9 mouse cellular contexts compared by ENCODE assay signal in the genomic region with DNA sequence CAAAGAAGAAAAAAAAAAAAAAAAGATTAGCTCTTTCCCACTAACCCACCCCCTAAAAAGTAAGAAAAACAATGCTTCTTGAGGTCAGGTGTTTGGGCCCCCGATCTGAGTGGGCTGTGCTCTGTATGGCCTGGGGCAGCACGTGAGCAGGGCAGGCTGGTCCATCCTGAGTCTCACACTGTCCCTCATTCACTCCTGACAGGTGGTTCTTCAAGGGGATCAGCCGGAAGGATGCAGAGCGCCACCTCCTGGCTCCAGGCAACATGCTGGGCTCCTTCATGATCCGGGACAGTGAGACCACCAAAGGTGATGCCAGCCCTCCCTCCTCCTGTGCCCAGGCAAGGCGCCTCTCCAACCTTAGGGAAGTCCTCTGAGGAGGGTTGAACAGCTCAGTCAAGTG. TPM values are rescaled to one million over a fixed set of nuclear protein-coding genes. Genes with fewer than 3 reads are reported as not detected.
DNase-seq lines count a peak whose midpoint lies in the region; ATAC-seq lines count a peak whose summit lies in the region.
"Had no signal": no experiment of that assay in that cellular context is flagged by ENCODE, and none has a peak within 500 bp of the region (broad histone marks: within the 10 kb centered on the region; RNA-seq: fewer than 3 reads in every experiment).

No protein-coding gene starts in this region.

- ATAC-seq in liver, embryonic 11.5 days (replicated peaks; ENCODE audit: low FRiP score) = no peak
- ATAC-seq in common myeloid progenitor, adult 5-6 weeks (replicated peaks; ENCODE audit: low read depth, poor library complexity, severe bottlenecking) = peak; percentile 76
- peak; percentile 58 for ATAC-seq in megakaryocyte-erythroid progenitor cell, adult 5-6 weeks (replicated peaks; ENCODE audit: low FRiP score, low TSS enrichment, poor library complexity, severe bottlenecking)
- no peak for ATAC-seq in inflammation-experienced regulatory T-cells, adult 6 months
- ATAC-seq in heart, embryonic 11.5 days (replicated peaks; ENCODE audit: insufficient number of reproducible peaks, low FRiP score, low TSS enrichment) = no peak

- no peaks in the 10 kb centered on the region for H3K4me1 ChIP-seq in liver, embryonic 11.5 days (replicated peaks; ENCODE audit: control insufficient read depth, insufficient read depth, low read length)
- no peaks in the 10 kb centered on the region for H3K4me1 ChIP-seq in heart, embryonic 11.5 days (ENCODE audit: control insufficient read depth, insufficient read depth, low read length)

- DNase-seq in adrenal gland, postnatal 14 days = peak; percentile 15
- no peak for DNase-seq in adrenal gland, adult 8-10 months
- DNase-seq in liver = peak; percentile 29
- no peak for DNase-seq in liver, embryonic 11.5 days (ENCODE audit: low spot score)

- H3K27me3 ChIP-seq in liver, embryonic 11.5 days (replicated peaks; ENCODE audit: control insufficient read depth, insufficient read depth, low read length) = no peaks in the 10 kb centered on the region; the same call in 1 of the 2 replicates
- H3K27me3 ChIP-seq in heart, embryonic 11.5 days (ENCODE audit: control insufficient read depth, insufficient read depth, low read length) = 0 out of 2 replicates have a peak, but pooled peaks cover 2% of the 10 kb centered on the region

- H3K4me2 ChIP-seq in liver, embryonic 11.5 days = no peak overlapping the region
- H3K4me2 ChIP-seq in heart, embryonic 11.5 days = no peak overlapping the region

- H3K27ac ChIP-seq in liver, embryonic 11.5 days (ENCODE audit: low read depth, low read length) = no peak overlapping the region
- H3K27ac ChIP-seq in heart, embryonic 11.5 days (ENCODE audit: low read depth, low read length) = no peak overlapping the region
- H3K27ac ChIP-seq: macrophage had no signal

- no peak overlapping the region for H3K4me3 ChIP-seq in liver, embryonic 11.5 days (ENCODE audit: low read depth, low read length)
- H3K4me3 ChIP-seq in heart, embryonic 11.5 days (ENCODE audit: low read depth, low read length) = no peak overlapping the region

- H3K36me3 ChIP-seq in liver, embryonic 11.5 days (ENCODE audit: control insufficient read depth, insufficient read depth, low read length) = no peaks in the 10 kb centered on the region
- no peaks in the 10 kb centered on the region for H3K36me3 ChIP-seq in heart, embryonic 11.5 days (ENCODE audit: control insufficient read depth, insufficient read depth, low read length)

- no peak overlapping the region for H3K9ac ChIP-seq in liver, embryonic 11.5 days (ENCODE audit: low read depth, low read length)
- no peak overlapping the region for H3K9ac ChIP-seq in heart, embryonic 11.5 days (ENCODE audit: low read depth, low read length)

- H3K9me3 ChIP-seq in liver, embryonic 11.5 days (ENCODE audit: control insufficient read depth, low read length) = no peaks in the 10 kb centered on the region
- no peaks in the 10 kb centered on the region for H3K9me3 ChIP-seq in heart, embryonic 11.5 days (replicated peaks; ENCODE audit: control insufficient read depth, low read length)

- 14% methylated on average over 6 of the region's 6 CpGs for WGBS in liver, embryonic 11.5 days
- WGBS in heart, embryonic 11.5 days (ENCODE audit: insufficient replicate concordance) = 17% methylated on average over 6 of the region's 6 CpGs

RNA-seq across cellular contexts. Expression of gene Hck, which starts 22.8 kb away (rescaled TPM):
- total RNA-seq in adrenal gland, postnatal 14 days (2021) = 2.0 and 2.9 TPM in 2 replicates
- total RNA-seq in adrenal gland, adult 8-10 months (2022) = 1 to 10 TPM; 3.3 to 5.5 (median 4.5) TPM
- polyA plus RNA-seq in liver, embryonic 11.5 days (2014; fragmentation: Nextera tagmentation; extraction: Ambion mirVana) = 5.1 and 5.2 TPM in 2 replicates
- total RNA-seq in common myeloid progenitor, adult 5-6 weeks (2017) = 2.2 and 5.9 TPM in 2 replicates
- 2.2 TPM in 1 of 2 replicates, not detected in the other for total RNA-seq in megakaryocyte-erythroid progenitor cell, adult 5-6 weeks (2014; fragmentation: Nextera tagmentation)
- 0.23 and 3.3 TPM in 2 replicates for total RNA-seq in megakaryocyte-erythroid progenitor cell, adult 5-6 weeks (2017)
- polyA plus RNA-seq in inflammation-experienced regulatory T-cells, adult 6 months (2017; shearing (Covaris generic)) = 1 to 10 TPM in 1 of 3 experiments, under 1 TPM in 1, not detected in 1; 0.28 to 1.0 TPM
- polyA plus RNA-seq in heart, embryonic 11.5 days (2014; fragmentation: Nextera tagmentation; extraction: Ambion mirVana) = 0.87 and 1.6 TPM in 2 replicates

RNA-seq across cellular contexts. Expression of gene Tm9sf4, which starts 30.1 kb away (rescaled TPM):
- 96.0 and 104 TPM in 2 replicates for total RNA-seq in adrenal gland, postnatal 14 days (2021)
- total RNA-seq in adrenal gland, adult 8-10 months (2022) = 100 to 1,000 TPM in 3 of 4 experiments, 10 to 100 TPM in 1; 96.3 to 115 (median 112) TPM
- polyA plus RNA-seq in liver, embryonic 11.5 days (2014; fragmentation: Nextera tagmentation; extraction: Ambion mirVana) = 65.4 and 71.4 TPM in 2 replicates
- total RNA-seq in common myeloid progenitor, adult 5-6 weeks (2017) = 80.5 and 106 TPM in 2 replicates
- 53.7 and 58.7 TPM in 2 replicates for total RNA-seq in megakaryocyte-erythroid progenitor cell, adult 5-6 weeks (2014; fragmentation: Nextera tagmentation)
- total RNA-seq in megakaryocyte-erythroid progenitor cell, adult 5-6 weeks (2017) = 49.5 and 97.3 TPM in 2 replicates
- polyA plus RNA-seq in inflammation-experienced regulatory T-cells, adult 6 months (2017; shearing (Covaris generic)) = 10 to 100 TPM; 31.2 to 49.1 (median 47.2) TPM
- polyA plus RNA-seq in heart, embryonic 11.5 days (2014; fragmentation: Nextera tagmentation; extraction: Ambion mirVana) = 73.2 and 75.8 TPM in 2 replicates

Comparison
In these comparisons a context has a peak if more than half of its experiments do, and no peak if none do; other contexts are left out.
1. DNase-seq: peak in adrenal gland, postnatal 14 days (single experiment) and liver (single experiment); none in adrenal gland, adult 8-10 months (single experiment) and liver, embryonic 11.5 days (single experiment).
2. ATAC-seq: peak in common myeloid progenitor, adult 5-6 weeks (single experiment) and megakaryocyte-erythroid progenitor cell, adult 5-6 weeks (single experiment); none in liver, embryonic 11.5 days (single experiment), inflammation-experienced regulatory T-cells, adult 6 months (single experiment) and heart, embryonic 11.5 days (single experiment).